Mouse (Mus musculus): ENCODE data around the gene Ost4.

DNA sequence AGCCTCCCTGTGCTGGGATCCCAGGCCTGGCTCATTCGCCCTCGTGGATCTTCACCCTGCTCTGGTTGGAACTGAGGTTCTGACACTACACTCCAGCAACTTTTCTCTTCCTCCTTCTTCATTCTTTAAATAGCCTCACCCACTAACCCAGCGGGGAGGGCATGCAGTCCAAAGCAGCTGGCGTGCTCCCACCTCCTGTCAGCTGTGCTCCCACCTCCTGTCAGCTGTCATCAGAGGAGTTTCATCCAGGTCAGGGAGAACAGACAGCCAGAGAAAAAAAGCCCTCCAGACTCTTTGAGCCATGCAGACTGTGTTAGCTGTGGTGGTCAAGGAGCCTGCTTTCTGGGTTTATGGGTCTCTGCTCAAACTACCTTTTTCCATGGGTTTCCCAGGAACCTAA lies 23.8 kb upstream of the Ost4 start:
- TF ChIP-seq CTCF (IDR thresholded peaks at IDR 0.05; ENCODE audit: borderline replicate concordance, insufficient read depth, low read depth, low read length) (no peak), POLR2A (IDR thresholded peaks at IDR 0.05; ENCODE audit: borderline replicate concordance, insufficient read depth, low read length) (no peak)
